Mouse (Mus musculus) spleen, adult 2 months (tissue): ENCODE measurements around the gene Rrn3. TPM values are rescaled to one million over a fixed set of nuclear protein-coding genes. Genes with fewer than 3 reads are reported as not detected.
"Not testable (repeated sequence)": the region's sequence is repeated elsewhere in the genome, so short reads cannot be mapped to it uniquely, and the experiment has no call there.

ENCODE experiments used
- DNase-seq, 2 experiments: peaks; one replicate each; pipeline versions ENCODE4 v3.0.0 to v3.0.0-alpha.2; 2012 to 2021; ENCODE audit warnings: low spot score in 2 of 2, low read depth in 1 of 2
- H3K27ac ChIP-seq: fragments of 200-500 bp; 2 replicates; pipeline ENCODE4 v1.5.1; 2012; ENCODE audit warnings: low read length, inconsistent platforms; ENCODE audit not compliant: insufficient read depth
- H3K27me3 ChIP-seq: fragments of 200-500 bp; 2 replicates; pipeline ENCODE4 v1.6.1; 2012; ENCODE audit warnings: mild to moderate bottlenecking, moderate library complexity, low read length, inconsistent platforms; ENCODE audit not compliant: control insufficient read depth, insufficient read depth
- H3K36me3 ChIP-seq: fragments of 200-500 bp; 2 replicates; pipeline ENCODE4 v1.6.1; 2012; ENCODE audit warnings: mild to moderate bottlenecking, low read length, inconsistent platforms; ENCODE audit not compliant: control insufficient read depth, insufficient read depth
- H3K4me1 ChIP-seq: fragments of 200-500 bp; 2 replicates; pipeline ENCODE4 v1.6.1; 2011; ENCODE audit warnings: inconsistent platforms; ENCODE audit not compliant: control insufficient read depth, insufficient read depth, insufficient read length
- H3K4me3 ChIP-seq: fragments of 200-500 bp; 2 replicates; pipeline ENCODE4 v1.5.1; 2011; ENCODE audit warnings: mild to moderate bottlenecking, inconsistent platforms; ENCODE audit not compliant: insufficient read depth, insufficient read length; ENCODE audit errors: extremely low read depth
- CTCF ChIP-seq: fragments of 200-500 bp; IDR thresholded peaks from 2 replicates; pipeline ENCODE4 v1.5.1; 2011; ENCODE audit warnings: mild to moderate bottlenecking, inconsistent platforms; ENCODE audit not compliant: insufficient read depth, insufficient read length, insufficient replicate concordance; ENCODE audit errors: extremely low read depth
- POLR2A ChIP-seq: fragments of 200-500 bp; IDR thresholded peaks from 2 replicates; pipeline ENCODE4 v1.6.1; 2011; ENCODE audit warnings: low read depth, low read length, inconsistent platforms
- WGBS: fragments of 180-500 bp; shearing (Covaris S2); methylation state at CpG from one replicate; pipeline ENCODE4 v1.1.7; 2018; 5-methylcytosine and 5-hydroxymethylcytosine counted together
- polyA plus RNA-seq: library from polyadenylated mRNA; depleted of rRNA; stranded (reverse); fragments of >200 nt; gene quantifications from 2 replicates; pipeline ENCODE4 v1.2.3, GENCODE M21; 2012

Gene Rrn3
- polyA plus RNA-seq, 1 experiment, result 5.9 TPM

DNA sequence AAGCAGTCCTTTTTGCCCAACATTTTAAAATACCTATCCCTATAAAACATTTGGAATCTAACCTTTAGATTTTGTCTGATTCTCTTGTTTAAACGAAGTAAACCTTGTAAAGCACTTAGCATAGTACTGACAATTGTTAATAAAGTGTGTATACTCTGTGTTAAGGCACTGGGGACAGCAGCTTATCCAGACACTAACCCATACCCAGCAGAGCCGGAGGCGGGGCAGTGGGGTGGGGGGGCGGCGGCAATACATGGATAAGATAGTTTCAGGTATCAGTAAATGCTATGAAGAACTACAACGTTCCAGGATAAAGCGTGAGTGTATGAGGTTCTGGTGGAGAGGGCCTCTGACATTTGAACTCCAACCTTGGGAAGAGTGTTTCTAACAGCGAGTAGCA is 708 bp downstream of the Rrn3 start:
- TF ChIP-seq CTCF (no peak), POLR2A (no peak)
- no peak for DNase-seq
- Histone ChIP-seq H3K27ac (no peak overlapping the region), H3K36me3 (peaks cover 14% of the 10 kb centered on the region), H3K4me3 (peak overlapping the region; percentile 95; the same call in 1 of the 2 replicates), H3K27me3 (no peaks in the 10 kb centered on the region), H3K4me1 (peaks cover 11% of the 10 kb centered on the region; the same call in 1 of the 2 replicates)
- 50% methylated on average over 8 of the region's 8 CpGs for WGBS

DNA sequence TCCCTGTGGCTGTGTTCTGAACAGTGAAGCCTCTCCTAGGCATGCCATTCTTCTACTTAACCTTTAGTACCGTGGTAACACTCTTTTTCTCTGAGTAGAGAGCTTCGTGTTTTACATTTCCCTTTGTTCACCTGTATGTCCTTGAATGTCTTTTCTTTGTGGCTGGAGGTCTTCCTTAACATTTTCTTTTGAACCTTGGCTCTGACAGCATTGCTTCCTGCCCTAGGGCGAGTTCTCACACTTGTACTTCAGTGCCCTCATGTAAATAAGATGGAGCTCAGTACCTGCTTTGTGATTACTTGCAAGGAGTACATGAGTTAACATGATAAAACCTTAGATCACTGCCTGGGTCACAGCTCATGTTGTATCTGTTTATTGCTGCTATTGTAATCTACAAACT is 5.4 kb downstream of the Rrn3 start:
- Histone ChIP-seq H3K27me3 (no peaks in the 10 kb centered on the region), H3K36me3 (peaks cover 27% of the 10 kb centered on the region), H3K4me3 (no peak overlapping the region), H3K27ac (no peak overlapping the region), H3K4me1 (peaks cover 7% of the 10 kb centered on the region; the same call in 1 of the 2 replicates)
- DNase-seq, result no peak
- TF ChIP-seq POLR2A (no peak), CTCF (no peak)
- 79% methylated on average over 3 of the region's 3 CpGs for WGBS

DNA sequence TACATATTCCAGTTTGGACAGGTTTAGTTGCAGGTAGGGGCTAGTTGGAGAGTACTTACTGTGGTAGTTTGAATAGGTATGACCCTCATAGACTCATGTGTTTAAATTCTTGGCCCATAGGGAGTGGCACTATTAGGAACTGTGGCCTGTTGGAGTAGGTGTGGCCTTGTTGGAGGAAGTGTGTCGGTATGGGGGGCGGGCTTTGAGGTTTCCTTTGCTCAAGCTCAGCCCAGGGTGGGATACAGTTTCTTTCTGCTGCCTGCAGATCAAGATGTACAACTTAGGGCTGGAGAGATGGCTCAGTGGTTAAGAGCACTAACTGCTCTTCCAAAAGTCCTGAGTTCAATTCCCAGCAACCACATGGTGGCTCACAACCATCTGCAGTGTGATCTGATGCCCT is 12.9 kb downstream of the Rrn3 start:
- not testable (repeated sequence) for H3K4me1 ChIP-seq, H3K4me3 ChIP-seq, H3K27ac ChIP-seq, H3K27me3 ChIP-seq, DNase-seq
- WGBS, result 72% methylated on average over 2 of the region's 2 CpGs
- peaks cover 25% of the 10 kb centered on the region for H3K36me3 ChIP-seq

DNA sequence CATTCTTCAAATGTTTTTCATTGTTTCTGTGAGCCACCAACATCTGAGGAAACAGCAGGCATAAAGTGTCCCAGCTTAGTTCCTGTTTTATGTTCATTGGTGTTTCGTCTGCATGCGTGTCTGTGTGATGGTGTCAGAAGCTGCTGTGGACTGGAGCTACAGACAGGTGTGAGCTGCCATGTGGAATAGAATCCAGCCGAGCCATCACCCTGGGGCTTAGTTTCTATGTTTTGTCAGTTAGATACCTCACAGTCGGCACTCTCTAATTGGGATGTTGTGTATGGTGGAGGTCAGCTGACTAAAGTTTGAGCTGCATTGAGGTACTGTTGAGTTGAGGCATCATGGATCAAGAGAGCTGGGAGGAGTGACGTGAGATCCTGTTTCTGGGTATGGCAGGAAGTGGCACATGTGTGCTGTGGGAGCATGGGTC is 16.3 kb downstream of the Rrn3 start:
- peak overlapping the region; percentile 68 for H3K27ac ChIP-seq
- 33% methylated on average over 5 of the region's 5 CpGs for WGBS

DNA sequence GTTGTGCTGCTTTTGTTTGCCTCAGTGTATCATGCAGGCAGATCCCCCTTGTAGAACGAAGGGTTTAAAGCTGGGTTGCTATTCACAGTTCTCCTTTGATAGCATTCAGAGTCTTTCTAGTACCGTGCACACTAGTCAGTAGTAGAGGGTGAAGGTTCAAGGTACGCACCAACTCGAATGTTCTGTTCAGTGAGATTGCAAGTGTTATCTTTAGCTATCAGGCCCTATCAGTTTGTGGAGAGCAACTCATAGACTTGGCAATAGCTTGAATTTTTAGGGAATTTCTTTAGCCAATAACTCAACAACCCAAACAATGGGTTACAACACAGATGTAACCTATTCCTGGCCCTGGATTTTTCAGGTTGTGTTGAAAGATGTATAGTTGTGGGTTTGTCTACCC is 20.7 kb downstream of the Rrn3 start:
- TF ChIP-seq CTCF (no peak), POLR2A (no peak)
- H3K27me3 ChIP-seq, result no peaks in the 10 kb centered on the region
- H3K4me3 ChIP-seq, result no peak overlapping the region
- DNase-seq, result no peak
- H3K36me3 ChIP-seq, result peaks cover 34% of the 10 kb centered on the region
- peaks cover 1% of the 10 kb centered on the region; the same call in 1 of the 2 replicates for H3K4me1 ChIP-seq
- WGBS, result 95% methylated on average over 4 of the region's 4 CpGs
- no peak overlapping the region for H3K27ac ChIP-seq

More for the DNA sequence above, 16.3 kb downstream of the Rrn3 start:
- Histone ChIP-seq H3K36me3 (peaks cover 27% of the 10 kb centered on the region), H3K4me3 (no peak overlapping the region), H3K27me3 (no peaks in the 10 kb centered on the region), H3K4me1 (peaks cover 3% of the 10 kb centered on the region)
- peak; percentile 14 to 46 for DNase-seq
- TF ChIP-seq POLR2A (no peak), CTCF (no peak)

DNA sequence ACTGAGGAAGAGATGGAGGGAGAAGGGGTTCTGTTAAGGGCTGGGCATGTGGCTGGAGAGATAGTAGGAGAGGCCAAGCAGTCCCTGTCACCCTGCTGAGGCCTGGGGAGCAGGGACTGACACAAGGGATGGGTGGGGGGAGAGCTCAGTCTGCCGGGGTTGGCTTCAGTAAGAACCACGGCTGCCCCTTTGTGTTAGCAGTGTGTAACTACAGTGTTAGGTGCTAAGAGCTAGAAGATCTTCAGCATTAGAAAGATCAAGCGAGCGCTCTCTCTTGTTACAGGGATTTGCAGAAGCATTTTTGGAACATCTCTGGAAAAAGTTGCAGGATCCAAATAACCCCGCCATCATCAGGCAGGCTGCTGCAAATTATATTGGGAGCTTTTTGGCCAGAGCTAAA is 24.2 kb downstream of the Rrn3 start:
- Histone ChIP-seq H3K4me3 (no peak overlapping the region), H3K27me3 (no peaks in the 10 kb centered on the region), H3K4me1 (no peaks in the 10 kb centered on the region), H3K36me3 (peaks cover 40% of the 10 kb centered on the region), H3K27ac (no peak overlapping the region)
- TF ChIP-seq CTCF (no peak), POLR2A (no peak)
- no peak for DNase-seq
- 92% methylated on average over 5 of the region's 5 CpGs for WGBS

DNA sequence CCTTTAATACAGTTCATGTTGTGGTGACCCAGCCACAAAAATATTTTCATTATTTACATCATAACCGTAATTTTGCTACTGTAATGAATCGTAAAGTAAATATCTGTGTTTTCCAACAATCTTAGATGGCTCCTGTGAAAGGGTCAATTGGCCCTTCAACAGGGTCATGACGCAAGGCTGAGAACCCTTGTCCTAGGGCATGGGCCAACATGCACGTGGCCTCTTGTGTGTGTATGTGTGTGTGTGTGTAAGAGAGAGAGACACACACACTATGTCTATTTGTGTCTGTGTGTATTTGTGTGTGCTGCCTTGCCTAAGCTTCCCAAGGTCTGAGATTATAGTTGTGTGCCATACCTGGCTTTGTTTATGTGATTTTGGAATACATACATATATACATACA is 27.1 kb downstream of the Rrn3 start:
- 87% methylated on average over 4 of the region's 4 CpGs for WGBS
- H3K27ac ChIP-seq, result no peak overlapping the region
- no peaks in the 10 kb centered on the region for H3K4me1 ChIP-seq
- H3K27me3 ChIP-seq, result no peaks in the 10 kb centered on the region
- peaks cover 47% of the 10 kb centered on the region for H3K36me3 ChIP-seq
- no peak for TF ChIP-seq POLR2A
- no peak for TF ChIP-seq CTCF
- no peak overlapping the region for H3K4me3 ChIP-seq
- DNase-seq, result no peak

DNA sequence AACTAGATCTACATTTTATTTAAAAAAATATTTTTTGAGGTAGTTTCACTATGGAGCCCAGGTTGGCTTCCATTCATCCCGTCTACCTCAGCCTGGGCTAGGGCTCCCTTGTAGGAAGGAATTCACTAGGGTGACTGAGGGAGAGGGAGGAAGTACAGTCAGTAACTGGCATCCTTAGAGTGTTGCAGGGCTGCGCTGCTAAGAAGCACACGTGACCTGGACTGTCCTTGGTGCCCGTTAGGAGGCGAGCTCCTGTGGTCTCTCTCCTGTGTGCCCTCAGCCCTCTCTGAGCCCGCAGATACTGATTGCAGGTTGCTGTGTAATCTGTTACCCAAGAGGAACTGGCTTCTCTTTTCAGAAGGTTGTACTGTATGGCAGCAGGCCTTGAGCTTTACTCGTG is 27.9 kb downstream of the Rrn3 start:
- DNase-seq, result no peak
- Histone ChIP-seq H3K4me1 (no peaks in the 10 kb centered on the region), H3K36me3 (peaks cover 52% of the 10 kb centered on the region), H3K4me3 (no peak overlapping the region), H3K27ac (no peak overlapping the region), H3K27me3 (no peaks in the 10 kb centered on the region)
- 92% methylated on average over 7 of the region's 7 CpGs for WGBS
- TF ChIP-seq CTCF (no peak), POLR2A (no peak)
